Mouse (Mus musculus) MEL (cell line): ENCODE results near the gene Fbln2. TPM values are rescaled to one million over a fixed set of nuclear protein-coding genes. Genes with fewer than 3 reads are reported as not detected.

Experiments
- DNase-seq: peaks from one replicate; pipeline ENCODE4 v3.0.0; 2011; ENCODE audit warnings: low read depth, low spot score
- H3K27ac ChIP-seq: 2 replicates; pipeline ENCODE4 v1.5.1; 2012; ENCODE audit warnings: low read depth, mild to moderate bottlenecking, control low read depth, low read length, moderate library complexity; ENCODE audit not compliant: control insufficient read depth
- H3K27me3 ChIP-seq, 2 experiments: fragments of 150-350 bp in 1 of 2; sonication (generic) in 1 of 2; 2 replicates each; pipeline ENCODE4 v1.6.1; 2012; ENCODE audit warnings: low read length in 2 of 2, mild to moderate bottlenecking in 2 of 2, improper control_type of control experiment in 1 of 2, moderate library complexity in 1 of 2; ENCODE audit not compliant: insufficient read depth in 2 of 2, control insufficient read depth in 1 of 2
- H3K36me3 ChIP-seq, 2 experiments: 2 replicates each; pipeline ENCODE4 v1.6.1; 2012 to 2014; ENCODE audit warnings: low read length in 2 of 2, improper control_type of control experiment in 1 of 2, inconsistent platforms in 1 of 2, mild to moderate bottlenecking in 1 of 2; ENCODE audit not compliant: insufficient read depth in 2 of 2, control insufficient read depth in 1 of 2
- H3K4me1 ChIP-seq, 2 experiments: fragments of 150-350 bp in 1 of 2; sonication (generic) in 1 of 2; 2 replicates each; pipeline ENCODE4 v1.6.1; 2012; ENCODE audit warnings: low read length in 2 of 2, improper control_type of control experiment in 1 of 2, mild to moderate bottlenecking in 1 of 2; ENCODE audit not compliant: insufficient read depth in 2 of 2, control insufficient read depth in 1 of 2
- H3K4me3 ChIP-seq, 2 experiments: fragments of 150-350 bp in 1 of 2; sonication (generic) in 1 of 2; 2 replicates each; pipeline ENCODE4 v1.5.1; 2012; ENCODE audit warnings: low read depth in 2 of 2, low read length in 2 of 2, mild to moderate bottlenecking in 2 of 2, moderate library complexity in 2 of 2, control low read depth in 1 of 2, improper control_type of control experiment in 1 of 2; ENCODE audit not compliant: control insufficient read depth in 1 of 2, insufficient read depth in 1 of 2
- H3K79me2 ChIP-seq: 2 replicates; pipeline ENCODE4 v1.6.1; 2012; ENCODE audit warnings: mild to moderate bottlenecking, low read length, moderate library complexity; ENCODE audit not compliant: control insufficient read depth, poor library complexity, insufficient read depth
- H3K9ac ChIP-seq: 2 replicates; pipeline ENCODE4 v1.6.1; 2012; ENCODE audit warnings: low read depth, mild to moderate bottlenecking, control low read depth, low read length, moderate library complexity; ENCODE audit not compliant: control insufficient read depth, poor library complexity, severe bottlenecking
- H3K9me3 ChIP-seq: fragments of 150-350 bp; sonication (generic); replicated peaks from 2 replicates; pipeline ENCODE4 v1.6.1; 2012; ENCODE audit warnings: mild to moderate bottlenecking, low read length, improper control_type of control experiment, moderate library complexity; ENCODE audit not compliant: insufficient read depth
- CHD1 ChIP-seq: IDR thresholded peaks from 2 replicates; pipeline ENCODE4 v1.6.1; 2012; ENCODE audit warnings: low read depth, mild to moderate bottlenecking, inconsistent platforms, low read length, improper control_type of control experiment
- ELF1 ChIP-seq: IDR thresholded peaks from 2 replicates; pipeline ENCODE4 v1.6.1; 2014; ENCODE audit warnings: low read depth, mild to moderate bottlenecking, inconsistent platforms, low read length, improper control_type of control experiment, moderate library complexity
- EP300 ChIP-seq, 2 experiments: IDR thresholded peaks; 2 replicates each; pipeline ENCODE4 v1.6.1; 2011; ENCODE audit warnings: improper control_type of control experiment in 2 of 2, low read length in 2 of 2, low read depth in 1 of 2, mild to moderate bottlenecking in 1 of 2
- GABPA ChIP-seq: IDR thresholded peaks from 2 replicates; pipeline ENCODE4 v1.6.1; 2012; ENCODE audit warnings: low read depth, mild to moderate bottlenecking, inconsistent platforms, low read length, improper control_type of control experiment, moderate library complexity
- HCFC1 ChIP-seq: IDR thresholded peaks from 2 replicates; pipeline ENCODE4 v1.6.1; 2012; ENCODE audit warnings: low read depth, mild to moderate bottlenecking, inconsistent platforms, low read length, improper control_type of control experiment, moderate library complexity
- JUND ChIP-seq: IDR thresholded peaks from 2 replicates; pipeline ENCODE4 v1.6.1; 2011; ENCODE audit warnings: low read depth, mild to moderate bottlenecking, improper control_type of control experiment, low read length
- MAX ChIP-seq: IDR thresholded peaks from 2 replicates; pipeline ENCODE4 v1.6.1; 2011; ENCODE audit warnings: low read length, improper control_type of control experiment
- MAZ ChIP-seq: IDR thresholded peaks from 2 replicates; pipeline ENCODE4 v1.6.1; 2012; ENCODE audit warnings: low read depth, mild to moderate bottlenecking, inconsistent platforms, low read length, improper control_type of control experiment
- MXI1 ChIP-seq: IDR thresholded peaks from 2 replicates; pipeline ENCODE4 v1.6.1; 2011; ENCODE audit warnings: mild to moderate bottlenecking, low read depth, low read length, improper control_type of control experiment
- MYB ChIP-seq: IDR thresholded peaks from 2 replicates; pipeline ENCODE4 v1.6.1; 2011; ENCODE audit warnings: mild to moderate bottlenecking, low read depth, low read length, improper control_type of control experiment
- NELFE ChIP-seq: IDR thresholded peaks from 2 replicates; pipeline ENCODE4 v1.6.1; 2011; ENCODE audit warnings: low read depth, low read length, improper control_type of control experiment
- NRF1 ChIP-seq: IDR thresholded peaks from 2 replicates; pipeline ENCODE4 v1.6.1; 2014; ENCODE audit warnings: low read depth, mild to moderate bottlenecking, inconsistent platforms, low read length, improper control_type of control experiment, moderate library complexity; ENCODE audit not compliant: poor library complexity, insufficient read depth, severe bottlenecking
- POLR2A ChIP-seq, 2 experiments: IDR thresholded peaks; 2 replicates each; pipeline ENCODE4 v1.6.1; 2011 to 2012; ENCODE audit warnings: low read length in 2 of 2, mild to moderate bottlenecking in 2 of 2, control low read depth in 1 of 2, improper control_type of control experiment in 1 of 2, low read depth in 1 of 2, moderate library complexity in 1 of 2; ENCODE audit not compliant: control insufficient read depth in 1 of 2, insufficient read depth in 1 of 2, poor library complexity in 1 of 2
- POLR2AphosphoS2 ChIP-seq: IDR thresholded peaks from 2 replicates; pipeline ENCODE4 v1.6.1; 2011; ENCODE audit warnings: low read length, improper control_type of control experiment
- POLR2AphosphoS5 ChIP-seq: IDR thresholded peaks from 2 replicates; pipeline ENCODE4 v1.6.1; 2012; ENCODE audit warnings: low read depth, borderline replicate concordance, mild to moderate bottlenecking, inconsistent platforms, low read length, moderate library complexity, mixed read lengths
- RCOR1 ChIP-seq: IDR thresholded peaks from 2 replicates; pipeline ENCODE4 v1.6.1; 2012; ENCODE audit warnings: low read depth, mild to moderate bottlenecking, inconsistent platforms, low read length, improper control_type of control experiment
- SIN3A ChIP-seq: IDR thresholded peaks from 2 replicates; pipeline ENCODE4 v1.6.1; 2012; ENCODE audit warnings: low read length, improper control_type of control experiment, inconsistent platforms
- SMC3 ChIP-seq: IDR thresholded peaks from 2 replicates; pipeline ENCODE4 v1.6.1; 2011; ENCODE audit warnings: low read depth, low read length, improper control_type of control experiment
- TAL1 ChIP-seq: IDR thresholded peaks from 2 replicates; pipeline ENCODE4 v1.6.1; 2012; ENCODE audit warnings: mild to moderate bottlenecking, inconsistent platforms, low read length, moderate library complexity, mixed read lengths
- TBP ChIP-seq: IDR thresholded peaks from 2 replicates; pipeline ENCODE4 v1.8.0; 2011; ENCODE audit warnings: low read depth, low read length, improper control_type of control experiment
- TCF12 ChIP-seq: IDR thresholded peaks from 2 replicates; pipeline ENCODE4 v1.6.1; 2014; ENCODE audit warnings: low read depth, mild to moderate bottlenecking, inconsistent platforms, low read length, improper control_type of control experiment, moderate library complexity
- UBTF ChIP-seq: IDR thresholded peaks from 2 replicates; pipeline ENCODE4 v1.6.1; 2012; ENCODE audit warnings: low read depth, mild to moderate bottlenecking, inconsistent platforms, low read length, improper control_type of control experiment, moderate library complexity, borderline replicate concordance; ENCODE audit not compliant: insufficient read depth
- USF2 ChIP-seq, 2 experiments: IDR thresholded peaks; 2 replicates each; pipeline ENCODE4 v1.6.1; 2011 to 2012; ENCODE audit warnings: improper control_type of control experiment in 2 of 2, low read length in 2 of 2, borderline replicate concordance in 1 of 2, inconsistent platforms in 1 of 2, low read depth in 1 of 2, mild to moderate bottlenecking in 1 of 2; ENCODE audit not compliant: insufficient read depth in 1 of 2
- ZC3H11A ChIP-seq: IDR thresholded peaks from 2 replicates; pipeline ENCODE4 v1.6.1; 2012; ENCODE audit warnings: low read depth, mild to moderate bottlenecking, inconsistent platforms, low read length, improper control_type of control experiment
- ZKSCAN1 ChIP-seq: IDR thresholded peaks from 2 replicates; pipeline ENCODE4 v1.6.1; 2012; ENCODE audit warnings: low read depth, mild to moderate bottlenecking, inconsistent platforms, low read length, improper control_type of control experiment, moderate library complexity
- ZNF384 ChIP-seq: IDR thresholded peaks from 2 replicates; pipeline ENCODE4 v1.6.1; 2012; ENCODE audit warnings: low read depth, mild to moderate bottlenecking, inconsistent platforms, low read length, improper control_type of control experiment
- polyA plus RNA-seq, 2 experiments: library from polyadenylated mRNA; stranded (reverse) in 1 of 2; unstranded in 1 of 2; fragments of >175 nt in 1 of 2; fragments of >200 nt in 1 of 2; gene quantifications; 2 replicates each; pipeline versions ENCODE4 v1.2.1 to v1.2.4; 2012; ENCODE audit warnings: low replicate concordance in 2 of 2, low read depth in 1 of 2; ENCODE audit not compliant: insufficient read length in 2 of 2, insufficient read depth in 1 of 2, missing spikeins in 1 of 2
- total RNA-seq: library from RNA; depleted of rRNA; stranded (reverse); fragments of 300-350 nt; gene quantifications from 2 replicates; pipeline ENCODE4 v1.2.3, GENCODE M21; 2012

Fbln2 gene
- total and polyA plus RNA-seq, 3 experiments, result 1.9 to 2.3 TPM; not detected in 1

DNA sequence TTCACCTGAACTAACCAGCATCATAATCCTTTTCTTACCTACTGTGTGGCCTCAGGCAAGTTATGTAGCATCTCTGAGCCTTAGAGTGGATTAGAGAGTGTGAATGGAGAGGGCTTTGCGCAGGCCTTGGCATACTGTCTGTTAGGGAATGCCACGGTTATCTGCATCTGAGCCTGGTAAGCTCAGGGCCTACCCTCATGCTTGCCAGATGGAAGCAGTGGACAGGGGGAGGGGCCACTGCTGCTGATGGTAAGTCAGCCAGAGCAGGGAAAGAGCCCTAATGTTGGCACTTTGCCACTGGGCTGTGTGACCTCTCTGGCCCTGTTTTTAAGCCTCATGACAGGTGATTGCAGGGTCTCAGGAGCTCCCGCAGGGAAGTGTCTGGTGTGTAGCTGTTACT lies 87.8 kb downstream of the Fbln2 start:
- Histone ChIP-seq H3K27me3 (peaks cover 6% of the 10 kb centered on the region in 2 experiments; a peak in 3 of 4 replicates), H3K9me3 (no peaks in the 10 kb centered on the region), H3K27ac (no peak overlapping the region), H3K36me3 (no peaks in the 10 kb centered on the region), H3K9ac (no peak overlapping the region)
- TF ChIP-seq SIN3A (no peak), MYB (no peak), JUND (no peak), POLR2A (IDR thresholded peaks at IDR 0.05; ENCODE audit: control insufficient read depth in 1 of 2, insufficient read depth in 1 of 2, low read depth in 1 of 2, low read length in 2 of 2, poor library complexity in 1 of 2) (no peak)
- TF ChIP-seq, all 39 proteins: peak for 0
- no peak for DNase-seq
- H3K4me3 ChIP-seq, result no peak overlapping the region
- no peaks in the 10 kb centered on the region for H3K79me2 ChIP-seq
- peaks cover 0 to 4% of the 10 kb centered on the region in 2 experiments; a peak in 1 of 4 replicates for H3K4me1 ChIP-seq

GRCm38 (mm10) chr6:91301839-91302238 lies 89.6 kb downstream of the Fbln2 start:
- no peak overlapping the region for H3K27ac ChIP-seq
- no peaks in the 10 kb centered on the region for H3K79me2 ChIP-seq
- no peak overlapping the region for H3K4me3 ChIP-seq

DNA sequence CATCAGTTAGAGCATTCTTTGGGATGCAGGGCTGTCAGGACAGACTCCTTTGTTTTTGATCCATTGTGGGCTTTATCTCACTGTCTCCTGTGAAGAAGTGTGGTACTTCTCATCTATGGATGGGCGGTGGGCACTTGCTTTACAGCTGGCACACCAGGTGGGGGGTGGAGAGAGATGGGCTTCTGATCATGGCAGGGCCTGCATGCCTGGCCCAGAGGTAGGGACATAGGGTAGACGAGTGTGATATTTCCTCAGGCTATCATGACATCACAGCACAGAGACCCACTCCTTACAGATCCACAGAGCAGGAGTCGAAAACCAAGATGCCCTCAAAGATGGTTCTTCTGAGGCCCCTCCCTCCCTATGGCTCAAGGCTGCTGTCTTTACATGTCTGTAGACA lies 90.1 kb downstream of the Fbln2 start:
- Histone ChIP-seq H3K9ac (no peak overlapping the region), H3K9me3 (no peaks in the 10 kb centered on the region), H3K27ac (no peak overlapping the region), H3K36me3 (no peaks in the 10 kb centered on the region), H3K27me3 (peaks cover 0 to 2% of the 10 kb centered on the region in 2 experiments; a peak in 3 of 4 replicates), H3K4me3 (no peak overlapping the region), H3K79me2 (no peaks in the 10 kb centered on the region), H3K4me1 (peaks cover 0 to 4% of the 10 kb centered on the region in 2 experiments; a peak in 1 of 4 replicates)
- TF ChIP-seq MAZ (no peak), TCF12 (no peak), MAX (no peak), MXI1 (no peak), TAL1 (no peak), EP300 (IDR thresholded peaks at IDR 0.05; ENCODE audit: low read depth in 1 of 2, low read length in 2 of 2) (no peak), RCOR1 (no peak), UBTF (no peak), SIN3A (no peak), USF2 (IDR thresholded peaks at IDR 0.05; ENCODE audit: borderline replicate concordance in 1 of 2, insufficient read depth in 1 of 2, low read depth in 1 of 2, low read length in 2 of 2) (no peak), GABPA (no peak), CHD1 (no peak), JUND (no peak), NELFE (no peak), ZNF384 (no peak), MYB (no peak), NRF1 (no peak)
- DNase-seq, result no peak

More at GRCm38 (mm10) chr6:91301839-91302238, 89.6 kb downstream of the Fbln2 start:
- H3K27me3 ChIP-seq, result peaks cover 1 to 3% of the 10 kb centered on the region in 2 experiments; a peak in 2 of 4 replicates
- peaks cover 0 to 4% of the 10 kb centered on the region in 2 experiments; a peak in 1 of 4 replicates for H3K4me1 ChIP-seq
- TF ChIP-seq ZKSCAN1 (no peak), SIN3A (no peak), POLR2AphosphoS5 (no peak), SMC3 (no peak), NRF1 (no peak), TBP (no peak), RCOR1 (no peak), HCFC1 (no peak), ELF1 (no peak), ZC3H11A (no peak), USF2 (IDR thresholded peaks at IDR 0.05; ENCODE audit: borderline replicate concordance in 1 of 2, insufficient read depth in 1 of 2, low read depth in 1 of 2, low read length in 2 of 2) (no peak), POLR2AphosphoS2 (no peak), JUND (no peak)
- TF ChIP-seq, all 39 proteins: peak for 0
- Histone ChIP-seq H3K9ac (no peak overlapping the region), H3K9me3 (no peaks in the 10 kb centered on the region), H3K36me3 (no peaks in the 10 kb centered on the region)
- no peak for DNase-seq
